Mouse (Mus musculus): ENCODE measurements at regions not wholly inside any gene's neighbourhood (a gene's known extent, or its start where the extent isn't known, plus 50 kb on each side); places are given as distances from the start of the nearest gene placed in this dataset.

DNA sequence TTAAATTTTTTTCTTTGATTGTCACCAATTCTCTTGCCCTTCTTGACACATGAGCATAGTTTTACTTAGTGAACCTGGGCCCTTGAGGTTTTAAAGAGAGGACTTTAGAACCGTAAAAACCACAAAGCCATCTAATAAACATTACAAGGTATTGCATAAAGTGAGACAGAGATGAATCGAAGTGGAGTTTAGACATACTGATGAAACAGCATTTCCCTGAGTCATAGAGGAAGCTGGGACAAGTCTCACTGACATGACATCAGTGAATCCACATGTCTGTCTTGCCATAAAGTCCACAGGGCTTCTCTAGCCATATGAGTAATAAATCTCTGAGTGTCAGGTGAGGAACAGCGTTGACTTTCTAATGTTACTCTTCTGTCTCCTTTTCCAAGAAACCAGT, 128.4 kb downstream of the Btc start:
- no peak overlapping the region for H3K27ac ChIP-seq
- H3K9ac ChIP-seq = no peak overlapping the region
- H3K9me3 ChIP-seq = no peaks in the 10 kb centered on the region
- H3K4me2 ChIP-seq = no peak overlapping the region
- WGBS = 86% methylated on average over 3 of the region's 3 CpGs
- H3K36me3 ChIP-seq = no peaks in the 10 kb centered on the region
- H3K4me1 ChIP-seq = no peaks in the 10 kb centered on the region
- no peak overlapping the region for H3K4me3 ChIP-seq
- no peak for ATAC-seq (ENCODE audit: insufficient number of reproducible peaks, insufficient read depth, low FRiP score, low TSS enrichment, low read depth)
- H3K27me3 ChIP-seq = no peaks in the 10 kb centered on the region

DNA sequence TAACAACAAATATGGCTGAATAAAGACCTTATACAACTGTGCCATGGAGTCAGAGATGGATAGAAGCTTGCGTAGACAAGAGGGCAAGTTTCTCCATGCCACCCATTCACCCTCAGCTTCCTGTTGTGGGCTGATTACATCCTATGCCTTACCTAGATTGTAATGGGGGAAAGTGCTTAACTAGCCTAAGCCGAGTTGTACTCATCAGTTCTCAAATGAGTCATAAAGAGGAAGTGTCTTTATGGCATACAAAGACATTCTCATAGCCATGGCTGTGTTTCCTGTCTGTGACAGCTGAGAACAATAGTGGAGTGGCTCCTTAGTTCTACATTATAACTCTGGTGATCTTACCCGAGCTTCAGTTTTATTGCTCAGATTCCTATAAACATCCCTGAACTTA, 124.3 kb downstream of the Btc start:
- Histone ChIP-seq H3K36me3 (no peaks in the 10 kb centered on the region), H3K9me3 (no peaks in the 10 kb centered on the region), H3K4me3 (no peak overlapping the region), H3K9ac (no peak overlapping the region), H3K4me1 (no peaks in the 10 kb centered on the region), H3K4me2 (no peak overlapping the region), H3K27me3 (no peaks in the 10 kb centered on the region), H3K27ac (no peak overlapping the region)
- no peak for ATAC-seq (ENCODE audit: insufficient number of reproducible peaks, insufficient read depth, low FRiP score, low TSS enrichment, low read depth)
- WGBS = 86% methylated on average over 3 of the region's 3 CpGs

DNA sequence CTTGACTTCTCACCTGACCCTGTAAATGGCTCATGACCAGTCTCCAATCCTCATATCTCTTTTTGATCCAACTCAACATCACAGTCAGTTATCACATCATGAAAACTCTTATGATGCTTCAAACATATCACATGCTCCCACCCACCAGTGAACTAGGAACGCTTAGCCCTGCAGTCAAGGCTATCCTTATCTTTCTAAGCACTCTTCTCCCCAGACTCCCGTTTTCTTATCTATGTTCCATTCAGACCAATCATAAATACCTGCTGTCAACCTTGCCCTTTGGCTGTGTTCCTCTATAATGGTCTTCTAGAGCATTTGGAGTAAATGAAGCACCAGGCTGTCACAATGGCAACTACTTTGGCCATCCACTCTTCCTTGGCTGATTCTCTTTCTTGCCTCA, 123.3 kb downstream of the Btc start:
- H3K27me3 ChIP-seq = no peaks in the 10 kb centered on the region
- H3K4me3 ChIP-seq = no peak overlapping the region
- WGBS = 81% methylated on average over 2 of the region's 2 CpGs
- H3K9me3 ChIP-seq = no peaks in the 10 kb centered on the region
- H3K9ac ChIP-seq = no peak overlapping the region
- no peak overlapping the region for H3K4me2 ChIP-seq
- no peak for ATAC-seq (ENCODE audit: insufficient number of reproducible peaks, insufficient read depth, low FRiP score, low TSS enrichment, low read depth)
- no peaks in the 10 kb centered on the region for H3K4me1 ChIP-seq
- H3K27ac ChIP-seq = no peak overlapping the region
- no peaks in the 10 kb centered on the region for H3K36me3 ChIP-seq

DNA sequence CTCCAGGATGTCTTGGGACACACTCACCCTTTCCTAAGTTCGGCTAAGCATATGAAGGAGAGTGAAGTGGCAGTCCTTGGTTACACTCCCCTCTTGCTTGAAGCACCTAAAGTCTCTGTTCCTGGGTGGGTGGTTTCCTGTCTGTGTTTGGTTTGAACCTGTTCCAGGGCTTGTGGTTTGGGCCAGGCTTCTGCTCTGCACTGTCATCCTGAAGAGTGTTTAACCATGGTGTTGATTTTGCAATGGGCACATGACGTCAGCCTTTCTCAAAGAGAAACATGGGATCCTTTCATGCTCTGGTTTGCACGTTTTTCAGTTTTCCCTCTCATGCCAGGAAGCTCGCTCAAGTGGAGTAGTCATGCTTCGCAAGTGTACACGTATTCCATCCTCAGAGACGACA, 119.8 kb downstream of the Btc start:
- no peaks in the 10 kb centered on the region for H3K9me3 ChIP-seq
- no peak for ATAC-seq (ENCODE audit: insufficient number of reproducible peaks, insufficient read depth, low FRiP score, low TSS enrichment, low read depth)
- H3K36me3 ChIP-seq = no peaks in the 10 kb centered on the region
- H3K27me3 ChIP-seq = no peaks in the 10 kb centered on the region
- no peaks in the 10 kb centered on the region for H3K4me1 ChIP-seq
- H3K27ac ChIP-seq = no peak overlapping the region
- no peak overlapping the region for H3K4me2 ChIP-seq
- H3K4me3 ChIP-seq = no peak overlapping the region
- 82% methylated on average over 7 of the region's 7 CpGs for WGBS
- no peak overlapping the region for H3K9ac ChIP-seq

DNA sequence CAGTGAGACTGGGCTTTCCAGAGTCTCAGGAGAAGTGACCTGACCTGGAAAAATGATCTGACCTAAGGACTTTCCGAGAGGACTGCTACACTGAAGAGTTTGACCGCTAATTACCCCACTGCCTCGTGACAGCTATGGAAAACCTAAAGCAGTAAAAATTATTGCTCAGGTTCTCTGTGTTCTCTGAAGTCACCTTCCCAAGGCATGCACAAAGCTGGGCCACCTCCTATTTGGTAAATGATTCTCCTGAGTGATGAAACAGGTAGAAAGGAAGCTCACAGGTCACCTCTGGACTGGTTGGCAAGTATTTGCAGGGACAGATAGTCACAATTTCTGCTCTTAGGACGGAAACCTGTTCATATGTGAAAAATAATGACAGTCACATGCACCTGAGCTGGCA, 109.7 kb downstream of the Btc start:
- Histone ChIP-seq H3K9me3 (no peaks in the 10 kb centered on the region; the same call in 1 of the 2 replicates), H3K27ac (no peak overlapping the region), H3K27me3 (no peaks in the 10 kb centered on the region), H3K36me3 (no peaks in the 10 kb centered on the region), H3K4me1 (no peaks in the 10 kb centered on the region), H3K4me2 (no peak overlapping the region), H3K9ac (no peak overlapping the region), H3K4me3 (no peak overlapping the region)
- WGBS = 49% methylated on average over 4 of the region's 4 CpGs
- no peak for ATAC-seq (ENCODE audit: insufficient number of reproducible peaks, insufficient read depth, low FRiP score, low TSS enrichment, low read depth)

DNA sequence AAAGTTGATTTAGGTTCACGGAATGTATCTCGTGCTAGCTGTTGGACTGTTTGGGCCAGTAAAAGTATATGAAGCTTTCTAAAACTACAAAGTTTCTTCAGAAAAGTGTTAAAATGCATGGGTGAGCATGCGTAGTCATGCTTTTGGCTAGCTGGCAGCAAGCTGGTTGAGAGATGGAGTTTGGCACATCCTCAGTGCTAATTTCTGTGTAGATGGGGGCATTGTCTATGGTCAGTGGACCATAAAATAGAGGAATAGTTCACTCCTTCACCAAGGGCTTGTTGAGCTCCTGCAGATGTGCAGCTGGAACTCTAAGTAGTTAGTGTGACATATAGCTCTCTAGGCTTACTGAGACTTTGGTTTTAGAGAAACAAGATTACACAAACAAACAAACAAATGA, 107.8 kb downstream of the Btc start:
- Histone ChIP-seq H3K4me1 (no peaks in the 10 kb centered on the region), H3K9me3 (no peaks in the 10 kb centered on the region; the same call in 1 of the 2 replicates), H3K4me2 (no peak overlapping the region), H3K36me3 (no peaks in the 10 kb centered on the region), H3K27me3 (no peaks in the 10 kb centered on the region), H3K4me3 (no peak overlapping the region), H3K27ac (no peak overlapping the region), H3K9ac (no peak overlapping the region)
- WGBS = 93% methylated on average over 3 of the region's 3 CpGs
- ATAC-seq (ENCODE audit: insufficient number of reproducible peaks, insufficient read depth, low FRiP score, low TSS enrichment, low read depth) = no peak

DNA sequence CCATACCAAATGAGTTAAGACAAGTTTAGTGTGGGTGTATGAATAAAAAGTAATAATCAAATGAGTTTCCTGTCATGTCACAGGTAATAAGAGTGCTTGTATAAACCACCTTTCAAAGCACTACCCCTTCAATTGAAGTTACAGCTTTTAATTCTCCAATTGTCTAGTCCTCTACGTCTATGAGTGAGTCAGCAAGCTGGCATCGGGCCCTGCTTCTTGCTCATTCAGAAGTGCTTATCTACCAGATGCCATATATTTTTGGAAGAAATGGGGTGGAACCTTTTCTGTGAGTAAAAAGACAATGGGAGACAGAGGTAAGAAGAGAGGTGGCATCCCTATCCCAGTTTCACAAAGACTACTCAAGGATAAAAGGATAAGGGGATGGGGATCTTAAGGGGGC, 105.7 kb downstream of the Btc start:
- ATAC-seq (ENCODE audit: insufficient number of reproducible peaks, insufficient read depth, low FRiP score, low TSS enrichment, low read depth) = no peak
- Histone ChIP-seq H3K4me3 (no peak overlapping the region), H3K4me1 (no peaks in the 10 kb centered on the region), H3K9ac (no peak overlapping the region), H3K27ac (no peak overlapping the region), H3K27me3 (no peaks in the 10 kb centered on the region), H3K9me3 (no peaks in the 10 kb centered on the region; the same call in 1 of the 2 replicates), H3K36me3 (no peaks in the 10 kb centered on the region), H3K4me2 (no peak overlapping the region)
- 79% methylated on average over 2 of the region's 2 CpGs for WGBS

DNA sequence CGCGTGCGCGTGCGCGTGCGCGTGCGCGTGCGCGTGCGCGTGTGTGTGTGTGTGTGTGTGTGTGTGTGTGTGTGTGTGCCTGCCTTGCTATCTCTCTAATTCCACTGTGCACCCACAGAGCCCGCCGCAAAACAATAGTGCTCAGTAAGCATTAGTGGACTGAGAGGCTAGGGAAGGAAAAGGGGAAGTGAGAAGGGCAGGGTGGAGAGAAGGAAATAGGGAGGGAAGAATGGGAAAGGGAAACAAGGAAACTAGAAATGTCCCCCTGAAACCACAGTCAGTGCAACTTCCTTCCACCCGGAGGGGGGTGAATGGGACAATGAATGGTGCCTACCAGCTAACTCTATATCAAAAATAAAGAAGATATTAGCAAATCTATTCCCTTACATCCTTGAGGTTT, 100.7 kb downstream of the Btc start:
- no peak overlapping the region for H3K4me3 ChIP-seq
- H3K27ac ChIP-seq = no peak overlapping the region
- no peaks in the 10 kb centered on the region for H3K36me3 ChIP-seq
- H3K9me3 ChIP-seq = no peaks in the 10 kb centered on the region; the same call in 1 of the 2 replicates
- no peak overlapping the region for H3K9ac ChIP-seq
- WGBS = 86% methylated on average over 17 of the region's 17 CpGs
- no peak overlapping the region for H3K4me2 ChIP-seq
- H3K27me3 ChIP-seq = no peaks in the 10 kb centered on the region
- no peak for ATAC-seq (ENCODE audit: insufficient number of reproducible peaks, insufficient read depth, low FRiP score, low TSS enrichment, low read depth)
- no peaks in the 10 kb centered on the region for H3K4me1 ChIP-seq

DNA sequence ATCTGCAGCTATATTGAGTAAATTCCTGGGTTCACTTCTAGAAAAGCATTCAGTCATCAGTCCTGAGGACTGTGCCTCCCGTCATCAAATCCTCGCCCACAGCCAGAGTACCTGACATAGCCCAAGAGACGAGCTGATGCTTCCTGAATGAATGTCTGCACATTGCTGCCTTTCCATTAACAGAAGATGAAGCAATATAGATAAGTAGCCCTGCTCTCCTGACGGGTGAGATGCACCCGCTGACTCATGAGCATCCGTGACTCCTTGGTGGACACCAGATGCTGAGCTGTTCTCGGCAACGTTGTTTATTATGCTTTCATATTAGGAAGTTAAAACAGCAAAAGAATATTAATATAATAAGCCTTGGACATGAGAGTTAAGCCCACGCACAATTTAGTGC, 99.9 kb downstream of the Btc start:
- Histone ChIP-seq H3K4me1 (no peaks in the 10 kb centered on the region), H3K9ac (no peak overlapping the region), H3K27me3 (no peaks in the 10 kb centered on the region), H3K4me2 (no peak overlapping the region), H3K9me3 (no peaks in the 10 kb centered on the region), H3K4me3 (no peak overlapping the region), H3K27ac (no peak overlapping the region), H3K36me3 (no peaks in the 10 kb centered on the region)
- ATAC-seq (ENCODE audit: insufficient number of reproducible peaks, insufficient read depth, low FRiP score, low TSS enrichment, low read depth) = no peak
- 78% methylated on average over 9 of the region's 9 CpGs for WGBS

DNA sequence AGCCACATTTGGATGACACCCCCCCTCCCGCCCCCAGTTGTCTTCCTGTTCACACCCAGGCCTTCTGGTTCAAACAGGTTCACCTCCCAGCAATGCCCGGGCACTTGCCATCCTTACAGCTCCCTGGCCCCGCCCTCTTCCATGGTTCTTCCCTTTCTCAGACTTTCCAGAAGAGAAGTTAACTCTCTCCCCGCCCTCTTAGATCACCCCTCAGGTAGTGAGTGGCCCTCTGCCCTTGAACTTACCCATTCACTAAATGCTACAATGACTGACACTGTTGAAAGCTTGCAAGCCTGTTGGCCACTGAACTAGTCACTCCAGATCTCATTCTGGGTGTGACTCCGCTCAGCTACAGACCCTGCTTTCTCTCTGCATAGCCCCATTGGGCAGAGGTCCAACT, 99.1 kb downstream of the Btc start:
- no peaks in the 10 kb centered on the region for H3K4me1 ChIP-seq
- no peaks in the 10 kb centered on the region for H3K9me3 ChIP-seq
- H3K9ac ChIP-seq = no peak overlapping the region
- H3K36me3 ChIP-seq = no peaks in the 10 kb centered on the region
- 71% methylated on average over 5 of the region's 5 CpGs for WGBS
- H3K27ac ChIP-seq = no peak overlapping the region
- 0 out of 2 replicates have a peak, but pooled peaks have one; percentile 20 for ATAC-seq (ENCODE audit: insufficient number of reproducible peaks, insufficient read depth, low FRiP score, low TSS enrichment, low read depth)
- H3K4me2 ChIP-seq = no peak overlapping the region
- H3K27me3 ChIP-seq = 0 out of 2 replicates have a peak, but pooled peaks cover under 1% of the 10 kb centered on the region
- H3K4me3 ChIP-seq = no peak overlapping the region

DNA sequence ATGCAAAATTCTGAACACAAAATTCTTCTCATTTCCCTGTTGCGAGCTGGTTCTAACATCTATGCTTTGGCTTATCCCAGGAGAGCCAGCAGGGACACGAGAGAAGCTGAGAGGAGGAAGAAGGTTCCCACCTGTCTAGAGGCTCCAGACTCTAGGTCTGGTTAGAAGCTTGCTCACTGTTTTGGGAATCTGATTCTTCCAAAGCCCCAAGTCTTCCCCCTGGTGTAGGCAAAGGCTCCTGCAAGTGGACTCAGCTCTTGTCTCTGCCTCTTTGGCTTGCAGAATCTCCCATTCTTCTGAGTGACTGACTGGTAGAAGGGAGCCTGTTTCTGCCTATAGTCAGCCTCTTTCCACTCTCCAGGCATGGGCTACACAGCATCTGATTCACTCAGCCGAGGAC, 95.8 kb downstream of the Btc start:
- H3K9ac ChIP-seq = no peak overlapping the region
- H3K4me1 ChIP-seq = no peaks in the 10 kb centered on the region
- H3K4me2 ChIP-seq = no peak overlapping the region
- H3K9me3 ChIP-seq = no peaks in the 10 kb centered on the region
- 71% methylated on average over 3 of the region's 3 CpGs for WGBS
- no peaks in the 10 kb centered on the region for H3K36me3 ChIP-seq
- no peak overlapping the region for H3K27ac ChIP-seq
- 0 out of 2 replicates have a peak, but pooled peaks cover 4% of the 10 kb centered on the region for H3K27me3 ChIP-seq
- no peak overlapping the region for H3K4me3 ChIP-seq
- no peak for ATAC-seq (ENCODE audit: insufficient number of reproducible peaks, insufficient read depth, low FRiP score, low TSS enrichment, low read depth)

Measured in embryonic facial prominence, embryonic 13.5 days (tissue).